Mouse (Mus musculus) embryonic fibroblast, embryonic 13.5 days (primary cell): Measurements from ENCODE around the gene Rassf10.

Source experiments
- CTCF ChIP-seq: IDR thresholded peaks from 2 replicates; pipeline ENCODE4 v1.5.1; 2011; ENCODE audit warnings: mild to moderate bottlenecking, control low read depth, low read length, moderate library complexity, borderline replicate concordance; ENCODE audit not compliant: insufficient read depth
- POLR2A ChIP-seq: IDR thresholded peaks from 2 replicates; pipeline ENCODE4 v1.6.1; 2011; ENCODE audit warnings: low read depth, mild to moderate bottlenecking, control low read depth, low read length, moderate library complexity

DNA sequence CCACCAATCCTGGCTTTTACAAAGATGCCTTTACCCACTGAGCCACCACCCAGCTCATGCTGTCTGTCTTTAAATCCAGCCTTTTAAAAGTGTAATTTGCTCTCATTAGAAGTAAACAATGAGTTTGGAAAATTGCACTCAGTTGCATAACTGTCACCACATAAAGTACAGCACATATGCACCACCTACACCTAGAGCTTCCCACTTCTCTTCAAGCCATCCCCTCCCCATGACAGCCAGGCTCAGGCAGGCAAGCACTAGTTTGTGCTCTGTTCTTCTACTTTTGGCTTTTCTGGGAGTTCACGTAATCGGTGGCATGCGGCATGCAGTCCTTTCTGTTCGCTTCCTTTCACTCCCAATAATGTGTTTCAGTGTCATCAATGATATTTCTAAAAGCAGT, 38.2 kb upstream of the Rassf10 start:
- TF ChIP-seq CTCF (no peak), POLR2A (no peak)
